Mouse (Mus musculus) cerebellum, adult 2 months (tissue): Measurements from ENCODE around the gene Pax2. TPM values are rescaled to one million over a fixed set of nuclear protein-coding genes. Genes with fewer than 3 reads are reported as not detected.

ENCODE experiments used
- DNase-seq, 2 experiments: peaks; one replicate each; pipeline ENCODE4 v3.0.0; 2021
- H3K27ac ChIP-seq: fragments of 200-500 bp; 2 replicates; pipeline ENCODE4 v1.5.1; 2012; ENCODE audit warnings: low read length, control low read depth, inconsistent platforms; ENCODE audit not compliant: insufficient read depth
- H3K27me3 ChIP-seq: fragments of 200-500 bp; 2 replicates; pipeline ENCODE4 v1.6.1; 2012; ENCODE audit warnings: inconsistent platforms, mild to moderate bottlenecking, low read length, moderate library complexity; ENCODE audit not compliant: control insufficient read depth, insufficient read depth
- H3K4me1 ChIP-seq: fragments of 200-500 bp; 2 replicates; pipeline ENCODE4 v1.6.1; 2011; ENCODE audit warnings: low read length; ENCODE audit not compliant: control insufficient read depth, insufficient read depth
- H3K4me3 ChIP-seq: fragments of 200-500 bp; replicated peaks from 2 replicates; pipeline ENCODE3; 2011; ENCODE audit warnings: mild to moderate bottlenecking, low read depth, low read length, control low read depth; ENCODE audit not compliant: insufficient read depth
- CTCF ChIP-seq: fragments of 200-500 bp; IDR thresholded peaks from 2 replicates; pipeline ENCODE4 v1.5.1; 2011; ENCODE audit warnings: low read depth, mild to moderate bottlenecking, control low read depth, low read length, moderate library complexity, borderline replicate concordance; ENCODE audit not compliant: insufficient read depth
- POLR2A ChIP-seq: fragments of 200-500 bp; IDR thresholded peaks from 2 replicates; pipeline ENCODE4 v1.6.1; 2011; ENCODE audit warnings: low read length, control low read depth, borderline replicate concordance; ENCODE audit not compliant: insufficient read depth
- WGBS: fragments of 180-500 bp; shearing (Covaris S2); methylation state at CpG from one replicate; pipeline ENCODE4 v1.1.7; 2018; 5-methylcytosine and 5-hydroxymethylcytosine counted together
- polyA plus RNA-seq: library from polyadenylated mRNA; depleted of rRNA; stranded (reverse); fragments of >200 nt; gene quantifications from 2 replicates; pipeline ENCODE4 v1.2.3, GENCODE M21; 2012

The Pax2 gene
- polyA plus RNA-seq, 1 experiment: 8.4 TPM

DNA sequence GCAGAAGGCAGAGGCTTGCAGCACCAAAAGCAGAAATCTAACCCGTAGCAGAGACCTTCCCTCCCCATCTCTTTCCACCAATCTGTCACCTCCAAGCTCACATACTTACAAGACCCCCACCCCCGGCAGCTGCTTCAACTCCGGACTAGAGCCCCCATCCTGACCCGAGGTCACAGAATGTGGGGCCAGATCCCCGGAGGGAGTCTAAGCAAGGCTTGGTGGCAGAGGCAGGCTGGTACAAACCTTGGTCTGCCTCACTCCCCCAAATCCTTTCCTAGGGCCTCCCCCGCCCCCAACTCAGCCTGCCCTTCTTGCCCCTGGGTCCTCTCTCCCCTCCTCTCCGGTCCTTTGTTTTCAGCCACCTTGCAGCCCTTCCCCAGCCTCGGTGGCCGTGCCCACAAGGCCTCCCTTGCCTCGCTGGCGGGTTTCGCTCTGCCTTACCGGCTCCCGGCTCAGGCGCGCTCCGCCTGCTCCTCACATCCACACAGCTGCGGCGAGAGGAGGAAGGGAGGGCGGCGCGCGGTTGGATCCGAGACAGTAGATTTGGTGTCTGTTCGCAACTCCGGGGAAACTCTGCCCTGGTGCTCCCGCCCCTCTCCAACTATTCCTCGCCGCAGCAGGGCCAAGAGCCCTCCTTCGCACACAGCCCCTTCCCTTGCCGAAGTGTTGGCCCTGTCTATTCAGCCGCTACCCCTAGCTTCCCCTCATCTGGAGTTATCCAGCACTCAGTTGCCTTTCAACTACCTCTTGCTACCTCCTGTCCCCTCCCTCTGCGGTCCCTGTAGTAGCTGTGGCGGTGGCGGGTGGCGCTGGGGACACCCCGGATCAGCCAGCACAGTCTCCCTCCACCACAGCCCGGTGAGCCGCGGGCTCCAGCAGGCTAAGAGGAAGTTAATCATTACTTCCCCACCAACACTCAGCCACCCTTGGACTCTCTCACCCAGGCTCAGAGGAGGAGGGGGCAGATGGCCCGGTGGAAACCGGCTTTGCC, 5.5 kb upstream of the Pax2 start:
- no peak for TF ChIP-seq CTCF
- no peak for TF ChIP-seq POLR2A
- H3K27me3 ChIP-seq: peaks cover 15% of the 10 kb centered on the region; the same call in 1 of the 2 replicates
- no peak overlapping the region for H3K27ac ChIP-seq
- WGBS: 2% methylated on average over 42 of the region's 42 CpGs
- DNase-seq: no peak
- no peak overlapping the region for H3K4me3 ChIP-seq
- no peaks in the 10 kb centered on the region for H3K4me1 ChIP-seq

DNA sequence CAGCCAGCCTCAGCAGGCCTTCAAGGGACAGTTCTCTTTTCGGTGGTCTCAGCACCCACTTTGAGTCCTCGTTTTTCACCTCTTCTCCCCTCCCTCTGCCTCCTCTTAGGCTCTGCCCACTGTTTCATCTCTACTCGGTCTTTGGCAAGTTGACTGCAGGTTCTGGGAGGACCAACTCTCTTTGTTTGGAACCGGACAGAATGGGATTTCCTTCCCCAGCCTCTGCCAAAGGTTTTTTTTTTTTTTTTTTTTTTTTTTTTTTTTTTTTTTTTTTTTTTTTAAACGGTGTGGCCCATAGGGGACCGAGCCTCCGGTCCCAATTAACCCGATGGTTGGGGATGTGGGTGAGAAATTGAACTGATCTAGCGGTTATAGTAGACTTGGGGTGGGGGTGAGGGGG, 4.8 kb upstream of the Pax2 start:
- no peak for TF ChIP-seq POLR2A
- no peak for TF ChIP-seq CTCF
- H3K27ac ChIP-seq: no peak overlapping the region

DNA sequence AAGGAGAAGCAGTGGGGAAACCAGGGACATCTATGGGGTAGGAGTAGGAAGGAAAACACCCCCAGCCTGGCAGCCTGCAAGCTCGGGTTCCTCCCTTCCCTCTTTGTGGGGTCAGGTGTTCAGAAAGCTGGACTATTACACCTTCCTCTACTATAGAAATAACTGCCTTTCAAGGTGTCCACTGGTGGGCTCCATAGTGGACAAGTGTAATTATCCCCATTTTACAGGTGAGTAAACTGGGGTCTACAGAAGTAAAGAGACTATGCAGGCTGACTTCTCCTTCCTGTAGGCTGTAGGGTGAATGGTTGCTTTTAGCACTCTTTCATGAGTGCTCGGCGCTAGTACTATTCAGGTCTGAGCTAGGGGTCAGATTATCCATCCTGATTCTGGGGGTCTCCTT, 4.3 kb upstream of the Pax2 start:
- no peak for DNase-seq
- H3K4me1 ChIP-seq: peaks cover 2% of the 10 kb centered on the region; the same call in 1 of the 2 replicates
- WGBS: 4% methylated on average over 3 of the region's 3 CpGs
- no peak overlapping the region for H3K27ac ChIP-seq
- no peak for TF ChIP-seq POLR2A
- no peak for TF ChIP-seq CTCF
- H3K4me3 ChIP-seq: no peak overlapping the region
- H3K27me3 ChIP-seq: peaks cover 23% of the 10 kb centered on the region; the same call in 1 of the 2 replicates

More for the DNA sequence above, 4.8 kb upstream of the Pax2 start:
- H3K4me3 ChIP-seq: no peak overlapping the region
- 3% methylated on average over 9 of the region's 9 CpGs for WGBS
- peaks cover 2% of the 10 kb centered on the region; the same call in 1 of the 2 replicates for H3K4me1 ChIP-seq
- peaks cover 20% of the 10 kb centered on the region; the same call in 1 of the 2 replicates for H3K27me3 ChIP-seq
- DNase-seq: no peak

DNA sequence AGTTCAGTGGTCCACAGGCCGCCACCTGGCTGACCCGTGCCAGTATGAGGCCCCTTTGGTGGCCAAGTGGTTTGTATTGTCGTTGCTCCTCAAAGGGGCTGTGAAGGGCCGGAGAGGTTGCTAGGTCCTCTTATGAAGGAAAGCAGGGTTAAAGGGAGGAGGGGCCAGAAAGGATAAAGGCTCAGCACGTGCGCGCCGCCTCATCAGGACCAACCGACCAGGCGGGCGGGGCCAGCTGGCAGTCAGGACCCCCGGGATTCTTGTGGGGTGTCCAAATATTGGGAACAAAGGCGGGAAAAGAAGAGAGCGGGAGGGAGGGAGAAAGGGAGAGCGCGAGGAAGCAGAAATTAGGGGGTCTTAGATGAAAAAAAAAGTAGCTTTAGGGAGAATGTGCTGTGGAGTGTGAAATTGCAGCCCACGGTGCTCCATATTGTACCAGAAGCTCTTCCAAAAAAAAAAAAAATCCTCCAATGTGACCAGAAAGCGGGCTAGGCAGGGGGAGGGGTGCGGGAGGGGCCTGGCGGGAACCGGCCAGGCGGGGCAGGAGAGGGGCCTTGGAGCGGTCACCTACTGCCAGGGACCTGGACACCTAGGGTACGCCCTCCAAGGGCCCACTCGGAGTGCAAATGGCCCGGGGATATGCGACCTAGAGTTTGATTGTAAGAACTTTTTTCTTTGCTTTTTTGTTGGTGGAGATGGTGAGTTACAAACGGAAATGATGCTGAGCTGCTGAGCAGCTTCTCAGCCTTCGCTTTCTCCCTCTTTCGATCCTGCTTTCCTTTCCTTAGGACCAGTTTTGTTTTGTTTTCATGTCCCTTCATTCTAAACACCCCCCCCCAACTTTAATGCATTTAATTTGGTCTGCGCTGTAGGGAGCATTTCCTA, 3.5 kb upstream of the Pax2 start:
- TF ChIP-seq CTCF (no peak), POLR2A (no peak)
- no peak overlapping the region for H3K4me3 ChIP-seq
- WGBS: 2% methylated on average over 31 of the region's 31 CpGs
- H3K27ac ChIP-seq: no peak overlapping the region
- peaks cover 2% of the 10 kb centered on the region; the same call in 1 of the 2 replicates for H3K4me1 ChIP-seq
- H3K27me3 ChIP-seq: peaks cover 26% of the 10 kb centered on the region; the same call in 1 of the 2 replicates
- no peak for DNase-seq

DNA sequence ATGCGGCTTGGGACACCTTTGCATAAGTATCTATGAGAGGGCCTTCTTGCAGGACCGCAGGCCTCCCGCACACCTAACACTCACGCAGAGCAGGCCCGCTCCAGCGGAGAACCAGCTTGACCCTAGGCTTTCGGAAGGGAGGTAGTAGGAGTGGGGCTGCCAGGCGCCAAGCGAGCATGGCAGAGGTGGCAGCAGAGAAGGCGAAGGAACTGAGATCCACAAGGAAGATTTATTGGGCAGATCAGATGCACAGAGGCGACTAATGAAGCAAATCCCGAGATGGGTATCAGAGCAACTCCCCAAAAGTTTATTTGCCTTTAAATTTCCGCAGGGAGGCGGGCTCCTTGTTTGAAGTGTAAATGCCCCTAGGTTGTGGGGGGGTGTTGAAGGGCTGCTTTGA, 2.5 kb upstream of the Pax2 start:
- Histone ChIP-seq H3K27me3 (peaks cover 27% of the 10 kb centered on the region; the same call in 1 of the 2 replicates), H3K4me1 (peaks cover 2% of the 10 kb centered on the region; the same call in 1 of the 2 replicates), H3K27ac (no peak overlapping the region), H3K4me3 (no peak overlapping the region)
- no peak for DNase-seq
- no peak for TF ChIP-seq CTCF
- no peak for TF ChIP-seq POLR2A
- 4% methylated on average over 14 of the region's 14 CpGs for WGBS

DNA sequence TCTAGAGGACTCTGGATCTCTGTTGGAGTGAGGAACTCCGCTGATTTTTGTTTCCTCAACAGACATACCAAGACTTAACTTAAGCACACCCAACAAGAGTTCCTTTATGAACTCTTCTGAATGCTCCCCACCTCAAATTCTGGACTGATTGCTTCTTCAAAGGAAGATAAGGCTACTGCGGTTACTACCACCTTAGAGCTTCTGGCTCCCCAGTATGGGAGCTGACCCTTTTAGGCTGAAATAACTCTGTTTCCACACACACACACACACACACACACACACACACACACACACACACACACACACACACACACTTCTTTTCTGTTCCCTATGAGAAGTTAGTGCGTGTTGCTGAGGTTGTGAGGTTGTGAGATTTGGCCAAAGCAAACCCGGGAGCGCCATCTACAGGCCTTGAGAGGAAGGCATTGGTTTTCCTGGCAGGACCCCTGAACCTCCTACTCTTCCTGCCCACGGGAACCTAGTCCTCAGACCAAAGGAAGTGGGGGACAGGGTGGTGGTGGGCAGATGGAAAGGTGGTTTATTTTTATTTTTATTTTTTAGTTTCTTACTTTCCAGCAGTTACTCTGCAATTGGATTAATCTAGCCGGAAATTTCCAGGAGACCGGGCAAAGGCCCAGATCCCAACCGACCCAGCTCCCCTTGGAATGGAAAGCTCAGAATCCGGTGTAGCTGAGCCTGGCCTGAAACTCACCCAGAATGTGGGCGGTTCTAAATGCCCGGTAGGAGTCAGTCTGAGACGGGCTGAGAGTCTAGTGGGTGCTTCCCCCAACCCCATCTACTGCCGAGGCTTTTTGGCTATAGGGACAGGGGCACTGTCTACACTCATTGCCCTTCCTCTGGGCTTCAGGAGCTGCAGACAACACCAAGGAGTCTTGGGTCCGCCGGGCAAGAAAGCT, 1.1 kb upstream of the Pax2 start:
- Histone ChIP-seq H3K27ac (no peak overlapping the region), H3K27me3 (peaks cover 33% of the 10 kb centered on the region; the same call in 1 of the 2 replicates), H3K4me3 (no peak overlapping the region), H3K4me1 (peaks cover 2% of the 10 kb centered on the region; the same call in 1 of the 2 replicates)
- TF ChIP-seq POLR2A: no peak
- TF ChIP-seq CTCF: peak; percentile 57; the same call in 1 of the 2 replicates
- 1% methylated on average over 16 of the region's 16 CpGs for WGBS
- peak in 1 of 2 experiments; percentile 29 for DNase-seq

DNA sequence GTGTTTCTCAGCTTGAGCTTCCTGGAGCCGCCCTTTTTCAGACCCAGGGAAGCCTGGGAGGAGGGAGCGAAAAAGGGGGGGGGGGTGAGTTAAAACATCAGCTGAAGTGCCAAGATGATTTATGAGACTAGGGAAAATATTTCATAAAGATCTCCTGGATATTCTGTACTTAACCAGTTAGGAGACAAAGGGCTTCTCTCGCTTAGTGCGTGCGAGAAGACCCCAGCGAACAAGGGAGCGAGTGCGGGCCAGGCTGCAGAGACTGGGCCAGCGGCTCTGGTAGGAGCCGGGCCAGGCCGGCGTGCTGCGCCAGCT, 510 bp upstream of the Pax2 start:
- TF ChIP-seq CTCF: no peak
- no peak for TF ChIP-seq POLR2A
- DNase-seq: no peak
- H3K4me3 ChIP-seq: no peak overlapping the region
- peaks cover 31% of the 10 kb centered on the region; the same call in 1 of the 2 replicates for H3K27me3 ChIP-seq
- WGBS: under 1% methylated on average over 13 of the region's 13 CpGs
- H3K27ac ChIP-seq: no peak overlapping the region
- peaks cover 2% of the 10 kb centered on the region; the same call in 1 of the 2 replicates for H3K4me1 ChIP-seq
